Mouse (Mus musculus) megakaryocyte, embryonic 14.5 days (primary cell): Measurements from ENCODE around the gene Fam3c.

Experiments
- FLI1 ChIP-seq: IDR thresholded peaks from 2 replicates; pipeline ENCODE4 v1.6.1; 2012; ENCODE audit warnings: low read length, inconsistent platforms, mixed read lengths
- GATA1 ChIP-seq: IDR thresholded peaks from 3 replicates; pipeline ENCODE4 v1.6.1; 2012; ENCODE audit warnings: mixed read lengths, low read length, inconsistent platforms, borderline replicate concordance

GRCm38 (mm10) chr6:22398079-22398774 lies 42.2 kb upstream of the Fam3c start:
- TF ChIP-seq FLI1 (no peak), GATA1 (no peak)
